Mouse (Mus musculus) lung, adult 18-20 months (tissue): ENCODE measurements around the gene Dbndd1.
"Not testable (repeated sequence)": the region's sequence is repeated elsewhere in the genome, so short reads cannot be mapped to it uniquely, and the experiment has no call there.

Source experiments
- DNase-seq, 2 experiments: peaks; one replicate each; pipeline ENCODE4 v3.0.0; 2022; ENCODE audit warnings: mixed read lengths in 2 of 2

Dbndd1 gene

GRCm38 (mm10) chr8:123514781-123515539 lies at the start of gene Dbndd1:
Gene Dbndd1 (minus strand): TSS chr8:123515463.
- DNase-seq, result peak; percentile 8 to 24

- DNase-seq, result not testable (repeated sequence)
Observed at GRCm38 (mm10) chr8:123564221-123564620, 49.0 kb upstream of the Dbndd1 start.

GRCm38 (mm10) chr8:123537641-123538040 lies 22.4 kb upstream of the Dbndd1 start:
- peak; percentile 33 to 34 for DNase-seq

GRCm38 (mm10) chr8:123536990-123537380 lies 21.7 kb upstream of the Dbndd1 start:
- DNase-seq, result no peak

GRCm38 (mm10) chr8:123536242-123536989 lies 21.2 kb upstream of the Dbndd1 start:
- DNase-seq, result no peak

- no peak for DNase-seq
Observed at GRCm38 (mm10) chr8:123527720-123528489, 12.6 kb upstream of the Dbndd1 start.

GRCm38 (mm10) chr8:123520048-123520447 lies 4.8 kb upstream of the Dbndd1 start:
- not testable (repeated sequence) for DNase-seq

- peak; percentile 90 to 93 for DNase-seq
Observed at GRCm38 (mm10) chr8:123518667-123519066, 3.4 kb upstream of the Dbndd1 start, which contains the start of gene Gas8. Gene Gas8 (plus strand): TSS chr8:123518834.

GRCm38 (mm10) chr8:123518172-123518571 lies 2.9 kb upstream of the Dbndd1 start:
- no peak for DNase-seq

GRCm38 (mm10) chr8:123516596-123516995 lies 1.3 kb upstream of the Dbndd1 start:
- no peak for DNase-seq

GRCm38 (mm10) chr8:123515540-123515897 lies 256 bp upstream of the Dbndd1 start:
- DNase-seq, result no peak

GRCm38 (mm10) chr8:123514136-123514535 lies 1.1 kb downstream of the Dbndd1 start:
- no peak for DNase-seq

GRCm38 (mm10) chr8:123510819-123511218 lies 4.4 kb downstream of the Dbndd1 start:
- DNase-seq, result no peak

- DNase-seq, result no peak
Observed at GRCm38 (mm10) chr8:123507153-123507552, 8.1 kb downstream of the Dbndd1 start.

- DNase-seq, result no peak
Observed at GRCm38 (mm10) chr8:123505695-123506094, 9.6 kb downstream of the Dbndd1 start.

GRCm38 (mm10) chr8:123505267-123505666 lies 10.0 kb downstream of the Dbndd1 start:
- DNase-seq, result no peak

- DNase-seq, result no peak
Observed at GRCm38 (mm10) chr8:123504591-123505195, 10.6 kb downstream of the Dbndd1 start.

- no peak for DNase-seq
Observed at GRCm38 (mm10) chr8:123503801-123504467, 11.3 kb downstream of the Dbndd1 start.

GRCm38 (mm10) chr8:123502192-123502591 lies 13.1 kb downstream of the Dbndd1 start:
- peak in 1 of 2 experiments; percentile 30 for DNase-seq

GRCm38 (mm10) chr8:123499556-123499955 lies 15.7 kb downstream of the Dbndd1 start:
- DNase-seq, result no peak

- no peak for DNase-seq
Observed at GRCm38 (mm10) chr8:123498963-123499362, 16.3 kb downstream of the Dbndd1 start.

- no peak for DNase-seq
Observed at GRCm38 (mm10) chr8:123497699-123498098, 17.6 kb downstream of the Dbndd1 start.
